Mouse (Mus musculus): Measurements from ENCODE around the gene Foxo4. TPM values are rescaled to one million over a fixed set of nuclear protein-coding genes. Genes with fewer than 3 reads are reported as not detected.

Gene Foxo4
- total and polyA plus RNA-seq, 3 experiments: 13.8 to 18.5 TPM; not detected in 1

DNA sequence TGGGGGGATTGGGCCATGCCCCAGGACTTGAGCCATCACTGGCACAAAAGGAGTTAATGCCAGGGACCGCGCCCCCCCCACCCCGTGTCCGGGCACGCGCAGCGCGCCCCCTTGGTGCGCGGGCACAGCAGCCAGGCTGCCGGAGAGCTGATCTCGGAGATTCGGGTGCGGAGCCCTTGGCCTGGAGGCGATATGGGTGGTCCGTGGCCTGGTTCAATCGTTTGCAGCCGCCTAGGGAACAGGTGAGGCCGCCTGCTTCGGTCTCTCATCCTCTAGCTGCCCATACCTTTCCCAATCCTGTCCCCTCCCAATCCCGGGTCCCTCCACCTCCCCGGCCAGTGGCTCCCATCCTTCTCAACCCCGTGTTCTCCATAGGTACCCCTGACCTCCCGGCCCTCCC, 44.7 kb downstream of the Foxo4 start, which contains the start of gene Nlgn3:
TSS of gene Nlgn3 (plus strand) at position 114 of the 400 bp plus-strand sequence.
- no peak for DNase-seq (ENCODE audit: low read depth, low spot score)
- Histone ChIP-seq H3K36me3 (ENCODE audit: control insufficient read depth in 1 of 2, insufficient read depth in 2 of 2, low read length in 2 of 2) (no peaks in the 10 kb centered on the region), H3K4me1 (ENCODE audit: control insufficient read depth in 1 of 2, insufficient read depth in 2 of 2, low read length in 2 of 2) (no peaks in the 10 kb centered on the region), H3K4me3 (ENCODE audit: control insufficient read depth in 1 of 2, insufficient read depth in 1 of 2, low read depth in 2 of 2, low read length in 2 of 2) (no peak within 1 kb of the TSS), H3K27ac (ENCODE audit: control insufficient read depth, low read depth, low read length) (no peak within 1 kb of the TSS), H3K79me2 (ENCODE audit: control insufficient read depth, insufficient read depth, low read length, poor library complexity) (no peaks in the 10 kb centered on the region), H3K27me3 (ENCODE audit: control insufficient read depth in 1 of 2, insufficient read depth in 2 of 2, low read length in 2 of 2) (no peaks in the 10 kb centered on the region), H3K9ac (ENCODE audit: control insufficient read depth, low read depth, low read length, poor library complexity, severe bottlenecking) (no peak within 1 kb of the TSS), H3K9me3 (replicated peaks; ENCODE audit: insufficient read depth, low read length) (no peaks in the 10 kb centered on the region)
- TF ChIP-seq MAZ (IDR thresholded peaks at IDR 0.05; ENCODE audit: low read depth, low read length) (no peak), POLR2AphosphoS2 (IDR thresholded peaks at IDR 0.05; ENCODE audit: low read length) (no peak), MXI1 (IDR thresholded peaks at IDR 0.05; ENCODE audit: low read depth, low read length) (no peak), E2F4 (IDR thresholded peaks at IDR 0.05; ENCODE audit: borderline replicate concordance, low read depth, low read length) (no peak), ZMIZ1 (IDR thresholded peaks at IDR 0.05; ENCODE audit: low read depth, low read length) (no peak), MYB (IDR thresholded peaks at IDR 0.05; ENCODE audit: low read depth, low read length) (no peak), SMC3 (IDR thresholded peaks at IDR 0.05; ENCODE audit: low read depth, low read length) (no peak), KAT2A (conservative IDR thresholded peaks at IDR 0.05; ENCODE audit: low read depth, low read length) (no peak), USF1 (IDR thresholded peaks at IDR 0.05; ENCODE audit: low read depth, low read length) (no peak), GABPA (IDR thresholded peaks at IDR 0.05; ENCODE audit: low read depth, low read length) (no peak), TBP (IDR thresholded peaks at IDR 0.05; ENCODE audit: low read depth, low read length) (no peak), RAD21 (IDR thresholded peaks at IDR 0.05; ENCODE audit: low read depth, low read length) (no peak), NELFE (IDR thresholded peaks at IDR 0.05; ENCODE audit: low read depth, low read length) (no peak)

DNA sequence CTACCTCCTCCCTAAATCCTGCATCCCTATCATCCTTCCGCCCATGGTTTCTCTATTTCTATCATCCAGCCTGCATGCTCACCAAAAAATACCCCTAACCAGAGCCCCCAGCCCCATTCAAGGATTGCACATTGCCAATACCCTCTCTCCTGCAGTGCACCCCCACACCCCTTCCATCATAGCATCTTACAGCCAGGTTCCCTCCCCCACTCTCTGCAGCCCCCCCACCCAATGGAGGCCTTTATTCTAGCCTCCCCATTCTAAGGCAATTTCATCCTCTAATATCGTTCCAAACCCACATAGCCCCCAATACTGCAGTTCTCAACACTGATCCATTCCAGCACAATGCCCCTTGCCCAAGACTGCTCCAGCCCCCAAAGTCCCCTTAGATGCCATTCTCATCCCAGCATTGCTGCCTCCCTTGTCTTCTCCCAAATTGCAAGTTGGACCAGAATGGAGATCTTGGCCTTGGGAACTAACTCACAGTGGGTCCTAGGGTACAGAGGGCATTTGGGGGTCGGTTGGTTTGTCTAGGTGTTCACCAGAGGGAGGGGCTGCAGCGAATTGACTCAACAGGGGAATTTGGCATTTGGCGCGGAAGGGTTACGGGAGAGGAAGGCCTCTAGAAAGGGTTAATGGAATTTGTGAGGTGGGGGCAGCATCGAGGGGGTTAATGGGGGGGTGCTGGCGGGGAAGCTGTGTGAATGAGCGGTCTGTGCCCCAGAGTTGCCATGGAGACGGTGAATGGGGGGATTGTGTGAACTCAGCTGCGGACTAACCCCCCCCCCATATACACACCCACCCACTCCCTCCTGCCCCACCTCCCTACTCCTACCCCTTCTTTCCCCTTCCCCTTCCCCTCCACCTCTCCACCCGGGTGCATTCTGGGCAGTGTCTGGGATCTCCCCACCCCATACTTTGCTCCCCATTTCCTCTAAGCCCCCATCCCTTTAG, 45.4 kb downstream of the Foxo4 start:
- no peak for DNase-seq (ENCODE audit: low read depth, low spot score)
- Histone ChIP-seq H3K36me3 (ENCODE audit: control insufficient read depth in 1 of 2, insufficient read depth in 2 of 2, low read length in 2 of 2) (no peaks in the 10 kb centered on the region), H3K79me2 (ENCODE audit: control insufficient read depth, insufficient read depth, low read length, poor library complexity) (no peaks in the 10 kb centered on the region), H3K4me1 (ENCODE audit: control insufficient read depth in 1 of 2, insufficient read depth in 2 of 2, low read length in 2 of 2) (no peaks in the 10 kb centered on the region), H3K4me3 (ENCODE audit: control insufficient read depth in 1 of 2, insufficient read depth in 1 of 2, low read depth in 2 of 2, low read length in 2 of 2) (no peak overlapping the region), H3K9me3 (replicated peaks; ENCODE audit: insufficient read depth, low read length) (no peaks in the 10 kb centered on the region), H3K27me3 (ENCODE audit: control insufficient read depth in 1 of 2, insufficient read depth in 2 of 2, low read length in 2 of 2) (no peaks in the 10 kb centered on the region), H3K27ac (ENCODE audit: control insufficient read depth, low read depth, low read length) (no peak overlapping the region), H3K9ac (ENCODE audit: control insufficient read depth, low read depth, low read length, poor library complexity, severe bottlenecking) (no peak overlapping the region)
- TF ChIP-seq POLR2A (IDR thresholded peaks at IDR 0.05; ENCODE audit: control insufficient read depth in 1 of 2, insufficient read depth in 1 of 2, low read depth in 1 of 2, low read length in 2 of 2, poor library complexity in 1 of 2): no peak
- no peak for TF ChIP-seq ZKSCAN1 (IDR thresholded peaks at IDR 0.05; ENCODE audit: low read depth, low read length)
- TF ChIP-seq MAFK (IDR thresholded peaks at IDR 0.05; ENCODE audit: borderline replicate concordance, low read depth, low read length): no peak
- TF ChIP-seq ELF1 (IDR thresholded peaks at IDR 0.05; ENCODE audit: low read depth, low read length): no peak
- TF ChIP-seq ZMIZ1 (IDR thresholded peaks at IDR 0.05; ENCODE audit: low read depth, low read length): no peak
- no peak for TF ChIP-seq MXI1 (IDR thresholded peaks at IDR 0.05; ENCODE audit: low read depth, low read length)
- TF ChIP-seq GATA1 (IDR thresholded peaks at IDR 0.05; ENCODE audit: low read depth, low read length): no peak
- no peak for TF ChIP-seq ETS1 (IDR thresholded peaks at IDR 0.05; ENCODE audit: low read depth, low read length)
- no peak for TF ChIP-seq EP300 (IDR thresholded peaks at IDR 0.05; ENCODE audit: low read depth in 1 of 2, low read length in 2 of 2)
- no peak for TF ChIP-seq ZC3H11A (IDR thresholded peaks at IDR 0.05; ENCODE audit: low read depth, low read length)
- no peak for TF ChIP-seq NRF1 (IDR thresholded peaks at IDR 0.05; ENCODE audit: insufficient read depth, low read depth, low read length, poor library complexity, severe bottlenecking)
